Mouse (Mus musculus) embryonic fibroblast, embryonic 13.5 days (primary cell): Measurements from ENCODE around the gene Arhgap10. TPM values are rescaled to one million over a fixed set of nuclear protein-coding genes. Genes with fewer than 3 reads are reported as not detected.
"Not testable (repeated sequence)": the region's sequence is repeated elsewhere in the genome, so short reads cannot be mapped to it uniquely, and the experiment has no call there.

Experiments used
- H3K27ac ChIP-seq: 2 replicates; pipeline ENCODE4 v1.5.1; 2012; ENCODE audit warnings: low read length, control low read depth, inconsistent platforms; ENCODE audit not compliant: insufficient read depth
- H3K4me1 ChIP-seq: 2 replicates; pipeline ENCODE4 v1.6.1; 2011; ENCODE audit warnings: low read length; ENCODE audit not compliant: control insufficient read depth, insufficient read depth
- H3K4me3 ChIP-seq: 2 replicates; pipeline ENCODE4 v1.5.1; 2011; ENCODE audit warnings: mild to moderate bottlenecking, control low read depth, low read length; ENCODE audit not compliant: insufficient read depth
- CTCF ChIP-seq: IDR thresholded peaks from 2 replicates; pipeline ENCODE4 v1.5.1; 2011; ENCODE audit warnings: mild to moderate bottlenecking, control low read depth, low read length, moderate library complexity, borderline replicate concordance; ENCODE audit not compliant: insufficient read depth
- POLR2A ChIP-seq: IDR thresholded peaks from 2 replicates; pipeline ENCODE4 v1.6.1; 2011; ENCODE audit warnings: low read depth, mild to moderate bottlenecking, control low read depth, low read length, moderate library complexity
- polyA plus RNA-seq: library from polyadenylated mRNA; stranded (reverse); fragments of >200 nt; gene quantifications from 2 replicates; pipeline ENCODE4 v1.2.4, GENCODE M21; 2011; ENCODE audit warnings: low read depth; ENCODE audit not compliant: missing spikeins, insufficient read length

Arhgap10 gene
- polyA plus RNA-seq, 1 experiment = 32.1 TPM

DNA sequence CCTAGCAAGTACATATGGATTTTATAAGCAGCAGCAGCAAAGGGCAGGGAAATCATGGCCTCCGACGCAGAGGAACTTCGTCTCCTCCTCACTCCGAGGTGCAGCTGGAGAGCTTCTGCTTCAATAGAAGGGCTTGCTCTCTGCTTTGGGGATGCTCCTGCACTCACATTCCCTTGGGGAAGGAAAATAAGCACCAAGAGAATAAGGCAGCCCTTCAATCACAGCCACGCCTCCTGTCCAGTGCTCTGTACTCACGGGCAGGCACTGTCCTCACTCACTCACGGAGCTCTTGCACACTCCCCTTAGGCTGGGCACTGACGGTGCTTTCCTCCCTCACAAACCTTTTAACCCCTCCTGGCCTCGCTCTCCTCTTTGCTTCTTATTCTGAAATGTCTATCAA, 176.4 kb downstream of the Arhgap10 start:
- Histone ChIP-seq H3K4me3 (no peak overlapping the region), H3K27ac (peak overlapping the region; percentile 65; the same call in 1 of the 2 replicates), H3K4me1 (peaks cover 7% of the 10 kb centered on the region; the same call in 1 of the 2 replicates)
- TF ChIP-seq CTCF (no peak), POLR2A (no peak)

DNA sequence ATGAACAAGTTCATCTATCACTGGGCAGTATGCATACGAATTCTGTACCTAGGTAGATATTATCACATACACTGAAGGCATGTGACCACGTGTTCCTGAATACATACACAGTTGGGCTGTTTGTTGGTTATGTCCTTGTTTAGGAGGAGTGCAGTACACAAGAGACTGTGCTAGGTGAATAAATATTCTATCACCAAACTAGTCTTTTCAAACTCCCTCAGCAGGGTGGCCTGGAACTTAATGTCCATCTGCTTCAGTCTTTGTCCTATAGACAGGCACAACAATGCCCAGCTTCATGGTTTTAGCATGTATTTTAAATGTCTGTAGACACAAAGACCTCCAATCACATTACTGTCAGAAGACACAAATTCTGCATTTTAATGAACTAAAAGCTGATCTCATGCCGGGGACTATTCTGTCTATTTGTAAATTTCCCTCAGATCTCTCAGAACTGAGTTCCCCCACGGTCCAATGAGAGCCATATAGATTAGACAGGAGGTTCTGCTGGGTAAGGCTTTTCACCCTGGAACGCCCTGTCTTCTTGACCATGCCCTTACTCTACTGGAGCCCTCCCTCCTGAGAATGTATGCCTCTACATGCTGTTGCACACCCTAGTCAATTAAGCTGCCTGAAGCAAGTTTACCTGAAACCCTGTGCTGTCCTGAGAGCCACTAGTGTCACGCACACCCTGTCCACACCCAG, 177.6 kb downstream of the Arhgap10 start:
- Histone ChIP-seq H3K4me3 (no peak overlapping the region), H3K27ac (no peak overlapping the region), H3K4me1 (peaks cover 7% of the 10 kb centered on the region; the same call in 1 of the 2 replicates)
- TF ChIP-seq CTCF = no peak
- TF ChIP-seq POLR2A = no peak

DNA sequence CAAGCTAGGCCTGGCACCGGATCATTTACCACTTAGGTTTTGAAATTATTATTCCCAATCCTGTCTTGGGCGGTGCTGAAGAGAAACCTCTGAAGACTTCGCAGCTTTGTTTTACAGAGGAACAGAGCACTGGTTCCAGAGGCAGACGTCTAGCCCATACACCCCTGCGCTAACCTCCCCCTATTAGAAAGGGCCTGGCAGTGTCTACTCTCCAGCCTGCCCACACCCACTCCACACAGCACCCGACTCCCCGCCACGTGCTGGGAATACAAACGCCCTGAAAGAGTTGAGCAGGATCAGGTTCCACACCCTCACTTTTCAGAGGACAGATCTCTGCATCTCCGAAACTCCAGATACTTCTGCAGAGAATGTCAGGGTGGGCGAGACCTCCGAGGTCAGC, 180.5 kb downstream of the Arhgap10 start:
- Histone ChIP-seq H3K4me1 (no peaks in the 10 kb centered on the region), H3K4me3 (no peak overlapping the region), H3K27ac (no peak overlapping the region)
- TF ChIP-seq CTCF (no peak), POLR2A (no peak)

DNA sequence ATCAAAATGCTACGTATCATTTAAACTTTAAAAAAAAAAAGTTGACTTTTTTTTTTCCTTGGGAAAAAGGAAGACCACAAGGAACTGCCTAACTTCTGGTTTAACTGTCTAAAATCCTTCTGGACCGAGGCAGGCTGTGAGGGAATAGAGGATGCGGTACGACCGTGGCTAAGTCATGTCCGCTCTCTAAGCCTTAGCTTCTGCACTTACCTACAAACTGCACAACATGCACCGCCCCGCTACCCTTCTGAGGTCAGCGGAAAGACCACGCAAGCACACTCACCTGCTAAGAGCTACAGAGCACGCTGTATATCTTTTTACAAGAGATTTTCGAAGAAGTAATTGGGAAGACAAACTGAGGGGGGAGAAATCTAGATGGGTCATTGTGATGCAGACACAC, 186.6 kb downstream of the Arhgap10 start:
- TF ChIP-seq CTCF (no peak), POLR2A (no peak)
- H3K4me1 ChIP-seq = peaks cover 11% of the 10 kb centered on the region
- no peak overlapping the region for H3K4me3 ChIP-seq
- no peak overlapping the region for H3K27ac ChIP-seq

DNA sequence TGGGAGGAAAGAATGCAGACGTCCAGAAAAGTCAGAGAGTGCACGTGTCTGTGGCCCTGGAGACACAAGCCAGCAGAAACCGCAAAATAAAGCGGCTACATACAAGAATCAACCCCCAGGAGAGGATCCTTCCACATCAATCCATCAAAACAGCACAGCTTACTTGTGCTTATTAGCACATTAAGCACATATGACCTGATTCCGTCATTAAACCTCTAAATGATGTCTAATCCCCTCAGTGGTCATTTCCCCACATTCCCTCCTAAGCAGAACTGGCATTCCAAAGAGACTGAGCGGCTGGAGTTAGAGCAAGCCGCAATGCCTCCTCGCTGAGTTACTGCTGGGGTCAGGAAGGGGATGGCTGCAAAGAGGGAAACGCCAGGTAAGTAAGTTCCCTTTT, 187.4 kb downstream of the Arhgap10 start:
- TF ChIP-seq CTCF = no peak
- TF ChIP-seq POLR2A = no peak
- no peak overlapping the region for H3K4me3 ChIP-seq
- peak overlapping the region; percentile 31 for H3K27ac ChIP-seq

DNA sequence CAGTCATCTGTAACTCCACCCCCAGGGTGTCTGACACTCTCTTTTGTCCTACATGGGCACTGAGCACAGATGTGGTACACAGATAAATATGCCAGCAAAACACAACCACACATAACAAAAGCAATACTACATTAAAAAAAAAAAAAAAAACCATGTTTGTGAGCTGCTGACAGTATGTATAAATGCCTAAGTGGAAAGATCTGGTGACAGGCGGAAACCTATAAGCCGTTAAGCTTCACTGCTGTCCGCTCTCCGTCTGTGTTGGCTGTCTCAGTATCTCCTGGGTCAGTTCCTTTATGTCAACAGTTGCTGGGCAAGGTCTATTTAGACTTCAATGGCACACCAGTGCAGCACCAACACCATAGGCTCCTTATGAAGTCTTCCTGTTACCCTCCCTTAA, 188.0 kb downstream of the Arhgap10 start:
- Histone ChIP-seq H3K4me3 (no peak overlapping the region), H3K27ac (peak overlapping the region; percentile 31; the same call in 1 of the 2 replicates), H3K4me1 (peaks cover 11% of the 10 kb centered on the region)
- TF ChIP-seq CTCF = no peak
- no peak for TF ChIP-seq POLR2A

More for the DNA sequence above, 187.4 kb downstream of the Arhgap10 start:
- peaks cover 11% of the 10 kb centered on the region for H3K4me1 ChIP-seq

DNA sequence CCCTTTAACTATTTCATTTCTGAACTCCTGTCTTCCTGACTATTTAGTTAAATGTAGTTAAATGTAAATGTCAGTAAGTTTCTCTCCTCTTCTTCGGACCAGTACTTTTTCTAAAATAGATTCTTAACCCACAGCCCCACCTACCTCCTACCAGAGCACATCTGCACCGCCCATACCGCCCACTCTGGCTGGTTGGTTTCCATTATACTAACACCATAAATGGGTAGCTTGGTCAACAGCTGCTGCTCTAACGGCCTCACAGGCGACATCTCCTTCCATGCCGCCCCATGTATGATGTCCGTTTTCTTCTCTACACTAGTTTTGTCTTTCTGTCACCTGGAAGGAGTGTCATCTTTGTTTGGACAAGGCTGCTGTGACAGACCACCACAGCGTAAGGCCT, 189.3 kb downstream of the Arhgap10 start:
- TF ChIP-seq CTCF = no peak
- no peak for TF ChIP-seq POLR2A
- Histone ChIP-seq H3K4me3 (no peak overlapping the region), H3K27ac (peak overlapping the region; percentile 93), H3K4me1 (peaks cover 11% of the 10 kb centered on the region)

DNA sequence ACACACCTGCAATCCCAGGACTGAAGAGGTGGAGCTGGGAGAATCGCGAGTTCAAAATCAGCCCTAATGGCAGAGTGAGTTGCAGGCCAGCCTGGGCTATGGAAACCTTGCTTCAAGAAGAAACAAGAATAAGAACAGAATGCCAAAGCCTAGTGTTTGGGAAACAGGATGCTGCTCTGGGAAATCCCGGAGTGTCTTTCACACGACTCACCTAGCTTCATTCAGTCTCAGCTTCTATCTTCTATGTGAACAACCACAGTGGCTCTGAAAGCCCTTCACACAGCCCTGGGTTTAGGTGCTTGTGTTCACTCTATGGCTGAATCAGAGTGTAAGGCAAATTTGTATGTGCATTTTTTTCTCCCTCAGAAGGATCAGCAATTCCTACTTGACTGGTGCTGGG, 190.4 kb downstream of the Arhgap10 start:
- Histone ChIP-seq H3K4me1 (peaks cover 11% of the 10 kb centered on the region), H3K4me3 (no peak overlapping the region), H3K27ac (peak overlapping the region; percentile 93)
- TF ChIP-seq CTCF = no peak
- no peak for TF ChIP-seq POLR2A

DNA sequence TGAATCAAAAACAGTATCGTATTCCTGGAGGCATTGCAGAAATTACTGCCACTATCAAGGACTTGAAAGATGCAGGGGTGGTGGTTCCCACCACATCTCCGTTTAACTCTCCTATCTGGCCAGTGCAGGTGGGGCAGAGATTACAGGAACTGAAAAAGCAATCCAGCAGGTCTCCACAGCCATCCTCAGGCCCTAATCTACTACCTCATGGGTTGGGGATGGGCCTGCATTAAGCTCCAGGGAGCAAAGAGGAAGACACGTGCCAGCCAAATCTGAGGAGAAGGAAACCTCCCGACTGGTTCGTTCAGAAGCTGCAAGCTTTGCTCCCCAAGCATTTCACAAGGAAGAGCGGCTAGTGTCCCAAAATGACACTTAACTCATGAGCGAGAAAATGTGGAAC, 195.0 kb downstream of the Arhgap10 start:
- not testable (repeated sequence) for H3K4me1 ChIP-seq, H3K27ac ChIP-seq, H3K4me3 ChIP-seq

DNA sequence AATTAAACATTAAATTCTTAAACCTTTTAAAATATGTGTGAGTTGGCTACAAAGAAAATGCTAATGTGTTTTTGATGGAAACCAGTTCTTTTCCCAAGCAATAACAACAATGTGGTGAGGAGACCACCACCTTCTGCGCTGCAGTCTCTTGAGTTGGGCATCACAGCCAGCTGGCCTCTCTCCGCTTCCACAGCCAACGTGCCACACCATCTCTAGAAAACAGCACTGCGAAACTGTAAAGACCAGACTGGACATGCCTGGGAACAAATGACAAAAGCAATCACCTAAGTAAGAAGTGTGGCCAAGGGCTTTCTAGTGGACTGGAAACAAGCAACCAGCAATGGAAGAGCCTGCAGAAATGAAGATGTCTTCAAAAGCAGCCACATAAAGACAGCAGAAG, 195.9 kb downstream of the Arhgap10 start:
- no peak for TF ChIP-seq CTCF
- no peak for TF ChIP-seq POLR2A
- H3K4me3 ChIP-seq = no peak overlapping the region
- peaks cover 3% of the 10 kb centered on the region for H3K4me1 ChIP-seq
- no peak overlapping the region for H3K27ac ChIP-seq

DNA sequence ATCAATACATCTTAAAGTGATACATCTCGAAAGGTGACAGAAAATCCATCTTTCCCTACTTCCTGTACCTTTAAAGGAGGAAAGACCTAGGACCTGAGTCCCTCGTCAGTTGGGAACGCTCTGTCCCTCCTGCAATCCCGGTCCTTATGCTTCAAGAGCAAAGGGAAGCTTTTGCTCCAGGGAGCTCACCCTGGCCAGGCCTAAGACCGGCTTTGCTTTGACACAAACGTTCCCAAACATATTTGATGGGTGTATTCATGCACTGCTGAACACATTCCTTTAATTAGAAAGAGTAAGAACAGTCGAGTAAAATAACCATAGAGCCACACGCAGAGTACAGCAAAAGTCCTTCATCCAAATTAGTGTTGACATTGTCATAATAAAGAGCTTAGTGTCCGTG, 199.2 kb downstream of the Arhgap10 start:
- no peak for TF ChIP-seq CTCF
- no peak for TF ChIP-seq POLR2A
- Histone ChIP-seq H3K4me1 (no peaks in the 10 kb centered on the region; the same call in 1 of the 2 replicates), H3K27ac (no peak overlapping the region), H3K4me3 (no peak overlapping the region)
